Mouse (Mus musculus): Measurements from ENCODE around the gene Slc39a3.

- TF ChIP-seq CTCF (IDR thresholded peaks at IDR 0.05) (no peak), EP300 (IDR thresholded peaks at IDR 0.05; ENCODE audit: insufficient read depth, low read depth, low read length) (no peak)
Measured at GRCm38 (mm10) chr10:81058896-81059295, 21.7 kb upstream of the Slc39a3 start.
